Mouse (Mus musculus) kidney, postnatal 25 days (tissue): ENCODE results near the gene Bcas3.

Source experiments
- DNase-seq, 2 experiments: peaks; one replicate each; pipeline ENCODE4 v3.0.0; 2021; ENCODE audit warnings: mixed read lengths in 2 of 2

Bcas3 gene

DNA sequence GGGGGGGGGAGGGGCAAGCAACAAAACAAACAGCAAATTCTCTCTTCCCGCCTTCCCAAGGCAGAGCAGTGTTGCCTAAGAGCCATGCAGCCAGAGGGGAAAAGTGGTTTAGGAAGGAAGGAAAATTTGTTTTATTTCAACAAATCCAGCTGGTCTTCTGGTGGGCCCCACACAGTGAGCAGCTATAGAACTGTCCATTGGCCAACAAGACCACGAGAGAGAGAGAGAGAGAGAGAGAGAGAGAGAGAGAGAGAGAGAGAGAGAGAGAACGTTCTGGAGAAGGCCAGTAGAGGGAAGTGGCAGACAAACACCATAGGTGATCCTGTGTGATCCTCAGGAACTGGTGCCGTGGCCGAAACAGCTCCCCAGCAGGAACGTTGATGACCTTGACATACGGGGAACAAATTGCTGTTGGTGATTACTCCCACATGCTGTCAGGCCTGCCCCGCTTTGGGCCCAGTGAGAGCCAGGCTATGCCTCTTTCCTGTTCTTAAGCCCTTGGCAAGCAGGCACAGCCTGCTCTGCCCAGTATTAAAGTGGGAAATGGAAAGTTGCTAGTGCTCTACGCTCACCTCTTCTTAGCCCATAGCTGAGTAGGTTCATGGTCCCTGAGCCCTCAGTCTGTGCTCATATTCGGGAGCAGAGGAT, 323.5 kb downstream of the Bcas3 start:
- no peak for DNase-seq

DNA sequence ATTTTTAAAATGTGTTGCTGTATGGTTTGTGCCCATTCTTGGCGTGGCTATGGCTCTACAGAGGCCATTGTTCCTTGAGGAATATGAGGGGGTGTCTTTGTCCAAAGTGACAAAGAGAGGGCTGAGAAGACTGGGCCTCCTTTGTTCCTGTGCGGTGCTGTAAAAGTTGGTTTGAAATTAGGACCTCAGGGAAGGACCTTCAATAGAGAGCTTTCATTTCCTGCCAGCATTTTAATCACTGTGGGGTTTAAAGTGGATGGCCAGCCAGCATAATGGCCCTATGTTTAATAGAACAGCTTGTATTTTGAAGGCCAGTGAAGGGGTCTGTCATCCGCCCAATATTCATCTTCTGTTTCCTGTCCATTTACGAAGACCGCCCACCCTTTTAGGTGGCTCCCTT, 325.7 kb downstream of the Bcas3 start:
- DNase-seq = no peak

DNA sequence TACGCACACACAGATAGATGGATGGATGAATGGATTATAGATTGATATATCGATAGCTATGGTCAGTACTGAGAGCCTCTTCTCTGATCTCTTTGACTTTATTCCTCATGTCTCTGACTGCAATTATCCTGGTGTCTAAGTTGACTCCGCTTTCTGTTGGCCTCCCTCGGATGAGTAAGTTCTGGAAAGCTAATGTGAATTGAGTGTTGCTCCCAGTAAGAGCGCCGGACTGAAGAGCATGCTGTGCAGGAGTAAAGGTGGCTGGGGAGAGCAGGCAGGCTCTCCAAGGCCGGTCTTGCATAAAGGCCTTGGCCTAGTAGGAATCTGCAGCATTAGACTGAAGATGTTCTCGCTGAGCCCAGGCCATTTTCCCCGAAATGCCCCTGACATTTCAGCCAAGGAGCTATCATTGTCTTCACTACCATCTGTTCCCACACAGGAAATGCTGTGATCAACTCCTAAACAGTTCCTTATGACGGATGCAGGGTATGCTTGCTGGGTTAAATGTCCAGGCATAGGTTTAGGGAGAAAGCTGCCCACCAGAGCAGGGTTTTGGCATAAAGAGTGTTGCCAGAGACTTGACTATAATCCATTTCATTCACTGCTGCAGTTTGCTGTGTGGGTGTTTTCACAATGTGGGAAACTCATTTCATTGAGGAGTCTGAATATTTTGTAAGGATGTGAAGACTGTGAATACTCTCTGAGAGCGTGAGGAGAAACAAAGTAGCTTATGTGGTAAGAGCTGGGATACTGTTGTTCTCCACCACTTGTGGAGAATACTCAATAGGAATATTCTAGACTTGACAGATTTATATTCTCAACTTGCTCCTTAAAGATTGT, 328.8 kb downstream of the Bcas3 start:
- no peak for DNase-seq

DNA sequence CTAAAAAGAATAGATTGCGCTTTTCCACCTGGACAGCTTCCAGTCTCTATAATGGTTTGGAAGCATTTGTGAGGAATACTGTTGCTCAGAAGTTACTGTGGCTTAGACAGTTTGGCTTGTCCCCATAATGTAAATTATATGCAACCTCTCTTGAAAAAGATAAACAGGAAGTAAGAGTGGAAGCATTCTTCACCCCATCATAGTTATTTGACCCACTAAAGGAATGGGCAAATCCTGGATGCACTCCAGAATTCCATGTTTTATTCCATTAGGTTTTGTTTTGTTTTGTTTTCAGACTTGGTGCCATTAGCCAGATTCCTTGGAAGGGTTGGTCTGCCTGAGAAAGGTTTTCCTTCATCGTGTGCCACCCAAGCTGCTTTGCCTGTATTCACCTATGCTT, 332.0 kb downstream of the Bcas3 start:
- no peak for DNase-seq

DNA sequence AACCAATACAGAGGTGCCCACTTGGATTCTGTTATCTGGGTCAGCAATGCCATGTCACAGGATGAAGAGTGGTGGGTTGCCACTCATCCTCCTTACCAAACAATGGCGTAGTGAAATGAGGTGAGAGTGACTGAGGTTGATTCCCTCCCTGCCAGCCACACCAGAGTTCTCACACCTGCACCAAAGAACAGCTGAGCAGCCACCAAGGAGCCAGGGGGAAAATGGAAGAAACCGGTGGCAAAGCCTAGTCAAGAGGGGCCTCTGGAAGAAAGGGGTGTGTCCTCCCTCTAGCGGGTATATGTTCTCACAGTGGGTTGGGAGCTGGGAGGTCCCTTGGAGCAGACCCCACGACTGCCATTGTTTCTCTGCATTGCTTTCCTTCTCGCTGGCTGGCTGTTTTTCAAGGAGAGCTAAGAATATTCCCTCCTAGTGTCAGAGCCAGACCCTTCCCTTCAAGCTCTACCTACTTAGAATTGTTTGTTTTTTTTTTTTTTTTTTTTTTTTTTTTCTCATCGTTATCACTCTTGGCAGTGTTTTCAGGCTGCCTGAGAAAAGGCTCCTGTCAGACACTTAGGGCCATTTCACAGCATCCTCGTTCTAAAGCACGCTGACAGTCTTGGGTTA, 335.0 kb downstream of the Bcas3 start:
- no peak for DNase-seq

DNA sequence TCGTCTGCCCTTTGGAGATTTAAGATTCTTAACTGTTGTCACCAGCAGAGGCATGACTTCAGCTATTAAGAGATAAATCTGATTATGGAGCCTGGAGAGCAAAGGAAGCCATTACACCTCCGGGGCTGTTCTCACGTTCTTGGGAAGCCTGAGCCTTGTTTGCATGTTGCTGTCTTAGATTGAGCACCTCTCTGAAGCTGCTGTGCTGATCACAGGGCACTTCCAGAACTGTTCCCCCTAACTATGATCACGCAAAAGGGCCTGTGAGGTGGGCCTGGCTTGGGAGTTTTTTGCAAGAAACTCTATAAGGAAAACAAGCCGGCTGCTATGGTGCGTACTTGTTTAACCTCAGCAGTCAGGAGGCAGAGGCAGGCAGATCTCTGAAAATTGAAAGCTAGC, 335.5 kb downstream of the Bcas3 start:
- no peak for DNase-seq

DNA sequence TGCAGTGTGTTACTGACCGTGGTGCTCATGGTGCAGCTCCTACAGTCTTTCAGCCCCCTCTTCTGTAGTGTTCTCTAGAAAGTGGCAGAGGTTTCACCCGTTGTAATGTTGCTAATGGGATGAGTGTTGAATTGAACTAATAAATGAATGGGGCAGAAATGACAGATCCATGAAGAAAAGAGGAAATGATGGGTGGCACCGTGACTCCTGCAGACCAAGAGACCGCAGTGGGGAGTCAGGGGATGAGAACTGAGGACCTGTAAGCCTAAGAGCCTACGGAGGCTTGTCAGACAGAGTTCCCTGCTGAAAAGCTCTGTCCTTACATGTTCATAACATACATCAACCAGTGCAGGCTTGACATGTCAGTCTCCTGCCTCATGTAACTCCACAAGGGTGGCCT, 336.3 kb downstream of the Bcas3 start:
- no peak for DNase-seq

DNA sequence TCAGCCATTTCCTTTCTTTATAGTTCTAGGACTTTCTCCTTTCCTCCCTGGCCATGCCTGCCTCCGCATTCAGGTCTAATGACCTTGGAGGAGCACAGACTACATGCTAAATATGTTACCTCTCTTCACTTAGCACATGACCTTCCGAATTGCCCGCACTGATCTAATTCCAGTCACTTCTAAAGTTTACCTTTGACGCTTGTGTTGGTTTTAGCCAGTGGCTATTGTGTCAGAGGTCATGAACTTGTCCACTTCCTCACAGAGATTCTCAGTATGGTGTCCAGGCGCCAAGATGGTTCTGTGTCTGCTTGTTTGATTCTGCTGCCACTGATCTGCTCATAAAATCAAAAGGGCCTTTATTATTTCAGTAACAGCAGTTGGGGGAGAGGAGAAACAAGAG, 338.3 kb downstream of the Bcas3 start:
- no peak for DNase-seq

DNA sequence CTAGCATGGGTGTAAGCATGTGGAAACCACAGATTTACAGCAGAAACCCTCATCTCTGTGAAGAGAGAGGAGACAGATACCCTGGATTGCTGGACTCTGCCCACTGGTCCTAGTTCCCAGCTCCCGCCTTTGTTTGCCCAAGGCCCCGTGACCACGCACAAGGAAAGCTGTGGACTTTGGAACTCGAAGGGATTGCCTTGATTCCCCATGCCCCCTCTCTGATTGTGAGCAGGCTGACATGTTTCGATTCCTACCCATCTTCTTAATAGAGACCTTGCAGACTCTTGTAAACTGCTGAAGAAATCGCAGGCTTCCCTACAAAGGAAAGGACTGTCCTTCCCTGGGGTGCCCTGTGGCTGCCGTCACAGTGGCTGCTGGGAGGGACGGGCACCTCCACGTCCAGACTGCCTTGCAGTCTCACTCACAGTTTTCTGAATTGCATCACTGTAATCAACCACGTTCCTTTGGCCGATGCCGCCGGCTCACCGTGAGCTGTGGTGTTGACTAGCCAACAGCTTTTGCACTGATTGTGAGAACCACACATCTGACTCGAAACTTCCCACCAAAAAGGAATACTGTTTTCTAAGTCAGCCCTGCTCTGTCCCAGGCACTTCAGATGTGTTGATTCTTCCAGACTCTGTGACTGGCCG, 342.8 kb downstream of the Bcas3 start:
- DNase-seq = peak; percentile 59 to 75

DNA sequence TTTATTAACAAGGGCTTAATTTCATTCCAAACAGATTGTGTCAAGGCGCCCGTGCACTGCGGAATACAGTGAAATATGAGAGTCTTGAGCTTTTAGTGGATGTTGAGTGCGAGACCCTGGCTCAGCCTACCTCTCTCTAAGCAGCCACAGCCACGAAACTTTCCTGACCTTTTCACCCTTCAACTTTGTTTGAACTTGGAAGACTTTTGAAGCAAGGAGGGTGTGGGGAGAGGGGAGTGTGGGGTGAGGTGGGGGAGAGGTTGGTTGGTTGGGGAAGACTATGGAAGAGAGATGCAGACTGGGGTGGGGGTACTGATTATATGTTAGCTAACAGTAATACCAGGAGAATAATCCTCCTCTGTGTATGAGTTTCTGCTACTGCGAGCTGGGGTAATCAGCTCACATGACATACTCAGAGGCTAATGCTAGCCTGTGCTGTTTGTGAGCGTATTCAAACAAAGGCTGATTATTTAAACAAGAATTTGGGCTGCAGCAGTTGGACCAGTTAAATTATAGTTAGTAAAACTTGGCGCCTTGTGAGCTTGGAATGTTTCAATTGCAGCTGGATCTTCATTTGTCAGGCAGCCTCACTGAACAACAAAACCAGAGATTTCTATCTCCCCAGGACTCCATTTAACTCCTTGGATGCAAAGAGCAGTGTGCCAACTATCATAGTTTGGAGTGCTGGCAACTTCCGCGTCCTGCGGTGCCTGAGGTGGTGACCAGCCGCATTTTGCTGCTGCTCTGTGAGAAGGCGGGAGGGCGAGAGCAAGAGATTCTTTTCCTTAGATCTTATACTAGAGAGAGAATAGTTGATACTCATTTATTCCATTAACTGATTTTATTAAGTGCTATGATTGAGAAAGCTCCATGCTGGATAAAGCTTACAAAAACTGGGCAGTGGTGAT, 343.8 kb downstream of the Bcas3 start:
- no peak for DNase-seq

DNA sequence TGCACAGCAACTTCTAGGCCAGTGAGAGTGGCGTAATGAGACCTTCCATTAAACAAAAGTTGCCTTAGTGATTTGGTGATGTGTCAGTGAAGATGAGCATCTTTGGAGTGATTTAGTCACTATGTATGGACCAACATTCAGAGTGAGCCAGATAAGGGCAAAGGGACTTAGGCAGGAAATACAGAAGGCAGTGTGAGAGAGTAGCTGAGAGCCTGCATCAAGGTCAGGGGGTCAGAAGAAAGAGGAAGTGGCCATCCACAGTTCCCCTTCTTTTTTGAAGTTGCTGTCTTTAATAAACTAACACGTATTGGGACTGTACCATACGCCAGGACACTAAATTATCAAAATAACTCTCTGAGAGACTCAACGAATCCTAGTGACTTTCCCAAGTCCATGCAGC, 344.5 kb downstream of the Bcas3 start:
- DNase-seq = no peak

DNA sequence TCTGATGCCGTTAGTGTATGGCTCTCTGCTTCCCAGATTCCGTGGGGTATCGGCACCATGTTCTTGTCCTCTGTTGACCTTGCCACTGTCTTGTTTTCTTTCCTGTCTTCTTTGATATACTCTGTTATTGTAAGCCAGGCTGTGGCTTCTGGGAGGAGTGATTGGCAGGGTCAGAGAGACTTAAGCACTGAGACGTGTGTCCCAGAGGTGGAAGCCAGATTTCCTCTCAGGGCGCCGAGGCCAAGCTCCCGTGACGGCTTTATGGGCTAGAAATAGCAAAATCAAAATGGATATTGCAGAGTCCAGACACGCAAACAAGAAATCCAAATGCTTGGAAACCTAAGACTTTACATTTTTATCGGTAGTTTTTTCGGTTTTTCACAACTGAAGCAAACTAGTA, 345.3 kb downstream of the Bcas3 start:
- no peak for DNase-seq

DNA sequence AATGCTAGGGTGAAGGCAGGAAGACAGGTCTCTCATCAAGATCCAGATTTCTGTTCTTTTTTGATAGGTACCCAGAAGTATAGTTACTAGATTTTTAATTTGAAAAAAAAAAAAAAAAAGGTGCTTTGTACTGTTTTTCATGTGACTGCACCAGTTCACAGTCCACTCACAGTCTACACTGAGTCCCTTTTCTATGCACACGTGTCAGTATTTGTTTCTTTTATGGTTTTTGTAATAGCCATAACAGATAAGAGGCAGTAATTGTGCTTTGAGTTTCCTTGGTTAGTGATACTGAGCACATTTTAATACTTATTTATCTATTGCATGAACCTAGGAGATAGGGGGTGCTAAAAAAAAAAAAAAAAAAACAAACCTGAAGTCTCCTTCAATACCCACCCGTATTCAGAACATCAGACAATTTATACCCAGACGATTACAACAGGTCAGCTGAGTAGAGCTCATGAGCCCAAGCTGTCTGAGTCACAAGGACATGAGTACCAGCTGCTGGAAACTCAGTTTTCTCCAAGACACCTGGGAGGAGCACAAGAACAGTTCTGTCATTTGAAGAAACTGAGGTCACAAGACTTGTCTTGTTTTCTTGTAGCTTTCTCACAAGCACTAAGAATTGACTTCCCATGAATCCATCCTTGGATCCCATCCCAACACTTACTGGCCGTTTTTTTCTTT, 351.2 kb downstream of the Bcas3 start:
- DNase-seq = no peak

DNA sequence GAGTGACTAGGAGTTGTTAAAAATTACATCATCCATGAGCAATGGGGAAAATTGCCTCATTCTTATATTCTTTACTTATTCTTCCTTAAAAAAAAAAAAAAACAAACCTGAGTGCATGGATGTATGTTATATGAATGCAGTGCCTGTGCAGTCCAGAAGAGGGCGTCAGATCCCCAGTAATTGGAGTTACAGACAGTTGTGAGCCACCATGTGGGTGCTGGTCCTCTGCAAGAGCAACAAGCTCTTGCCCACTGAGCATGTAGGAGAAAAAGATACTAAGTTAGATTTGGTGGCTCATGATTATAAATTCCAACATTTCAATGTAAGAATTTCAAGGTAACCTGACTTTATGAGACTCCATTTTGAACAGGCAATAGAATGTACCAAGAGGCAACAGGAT, 353.7 kb downstream of the Bcas3 start:
- DNase-seq = no peak

DNA sequence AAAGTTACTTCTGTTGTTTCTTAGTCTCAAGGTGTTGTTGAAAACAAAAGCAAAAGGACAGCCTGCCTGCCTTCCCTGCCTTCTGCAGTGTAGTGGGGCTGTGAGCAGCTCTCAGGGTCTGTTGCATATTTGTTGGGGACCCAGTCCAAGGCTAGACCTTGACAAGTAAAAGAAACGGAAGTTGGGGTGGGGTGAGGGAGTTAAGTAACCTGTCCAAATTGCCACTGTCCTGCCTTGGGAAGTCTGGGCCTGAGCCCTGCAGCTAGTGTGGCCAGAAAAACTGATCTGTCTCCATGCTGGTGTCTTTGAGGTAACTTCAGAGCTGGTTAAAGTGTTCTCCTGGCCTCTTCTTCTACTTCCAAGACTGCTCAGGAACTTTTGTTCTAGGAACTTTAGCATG, 354.5 kb downstream of the Bcas3 start:
- DNase-seq = no peak

DNA sequence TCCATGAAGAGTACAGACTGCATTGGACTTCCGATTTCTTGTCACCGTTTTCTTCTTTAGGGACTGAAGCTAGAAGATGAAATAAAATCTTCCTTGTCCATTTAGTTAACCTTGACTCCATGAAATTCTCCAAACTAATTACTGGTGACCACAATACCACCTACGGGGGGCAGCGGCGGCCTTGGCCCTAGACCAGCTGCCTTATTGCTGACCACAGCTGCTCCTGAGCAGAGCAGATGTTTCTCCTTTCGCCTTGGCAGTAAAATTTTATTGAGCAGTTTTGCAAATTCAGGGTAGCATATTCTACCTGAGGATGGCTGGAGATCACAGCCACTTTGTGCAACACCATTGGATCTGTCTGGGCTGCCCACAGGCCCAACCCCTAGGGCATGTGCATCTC, 356.2 kb downstream of the Bcas3 start:
- no peak for DNase-seq

DNA sequence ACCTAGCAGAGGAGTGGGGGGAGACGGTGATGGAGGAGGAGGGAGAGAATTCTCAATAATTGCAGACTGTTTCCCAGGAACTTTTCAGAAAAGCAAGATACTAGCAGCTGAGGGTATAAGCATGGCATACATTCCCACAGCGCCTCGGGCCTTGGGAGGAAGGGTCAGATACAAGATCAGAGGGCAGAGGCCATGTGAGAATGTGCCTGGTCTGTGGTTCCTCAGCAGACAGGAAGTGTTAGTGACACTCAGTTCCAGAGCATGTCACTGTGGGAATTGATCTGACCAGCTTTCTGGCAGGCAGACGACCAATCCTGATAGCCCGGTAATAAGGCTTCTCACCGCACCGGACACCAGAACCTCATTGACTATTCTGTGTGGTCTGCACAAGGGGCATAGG, 357.2 kb downstream of the Bcas3 start:
- no peak for DNase-seq

DNA sequence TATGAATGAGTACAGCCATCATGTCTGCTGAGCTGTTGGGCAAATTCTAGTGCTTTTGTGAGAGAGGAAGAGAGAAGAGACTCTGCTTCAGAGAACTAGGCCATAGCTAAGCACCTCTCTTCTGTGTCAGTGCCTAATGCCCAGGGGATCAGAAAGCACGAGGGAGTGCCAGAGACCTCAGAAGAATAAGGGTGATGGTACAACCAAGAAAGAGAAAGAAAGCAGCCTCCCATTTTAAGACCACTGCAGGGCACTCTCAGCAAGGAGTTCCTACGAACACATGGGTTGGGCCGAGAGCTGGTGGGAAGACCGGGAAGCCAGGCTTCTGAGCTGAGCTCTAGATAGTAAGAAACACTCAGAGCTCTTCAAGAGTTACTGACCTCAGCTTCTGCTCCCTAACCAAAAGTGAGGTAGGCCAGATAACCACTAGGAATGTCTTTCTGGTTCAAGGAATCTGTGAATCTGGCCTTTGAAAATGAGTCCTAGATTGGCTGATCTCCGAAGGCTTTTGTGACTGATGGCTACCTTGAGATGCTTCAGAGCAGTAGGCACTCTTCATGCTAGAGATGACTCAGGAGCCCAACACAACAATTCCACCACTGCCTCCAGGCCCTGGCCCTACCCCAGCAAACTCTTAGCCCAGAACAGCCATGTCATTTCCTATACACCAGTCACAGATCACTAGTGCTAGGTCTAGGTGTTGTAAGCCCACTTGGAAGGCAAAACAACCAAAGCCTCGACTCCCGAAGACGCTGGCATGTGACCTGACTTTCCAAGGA, 359.2 kb downstream of the Bcas3 start:
- no peak for DNase-seq

DNA sequence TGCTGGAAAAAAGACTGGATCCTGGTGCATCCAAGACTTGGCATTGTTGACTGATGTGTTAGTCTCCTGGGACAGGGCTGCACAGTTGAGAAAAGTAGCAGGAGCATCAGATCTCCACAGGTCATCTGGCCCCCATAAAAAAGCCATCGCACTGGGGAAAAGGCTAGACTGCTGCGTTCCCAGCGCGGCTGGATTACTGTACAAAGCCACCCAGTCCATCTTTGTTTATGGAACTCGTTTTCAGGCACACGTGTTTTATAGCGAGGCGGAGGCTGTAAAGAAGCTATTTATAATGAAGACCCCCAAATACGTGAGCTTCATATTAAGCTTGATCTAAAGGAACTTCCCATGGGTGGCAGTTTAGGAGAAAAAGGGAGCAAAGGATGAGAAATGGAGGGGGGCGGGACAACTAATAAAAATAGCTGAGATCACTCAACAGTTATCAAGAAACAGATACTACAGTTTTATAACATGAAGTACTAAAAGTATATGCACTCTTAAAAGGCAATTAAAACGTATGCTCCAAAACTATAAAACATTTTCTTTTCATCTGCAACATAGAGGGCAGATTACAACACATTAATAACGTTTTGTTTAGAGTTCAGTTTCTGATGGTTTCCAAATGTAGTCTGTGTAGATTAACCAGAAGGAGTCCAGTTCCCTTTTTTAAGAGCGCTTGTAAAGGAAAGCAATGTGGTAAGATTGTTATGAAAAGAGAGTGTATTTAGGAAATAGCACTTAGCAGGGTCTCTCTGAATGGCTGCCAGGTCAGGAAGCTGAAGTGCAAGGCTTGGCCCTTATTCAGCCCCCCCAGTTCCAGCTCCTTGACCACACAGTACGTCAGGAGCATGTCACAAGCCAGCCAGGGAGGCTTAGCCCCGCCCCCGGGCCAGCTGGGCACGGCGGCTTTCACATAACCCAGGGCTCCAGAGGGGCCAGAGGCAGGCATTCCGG, 360.2 kb downstream of the Bcas3 start:
- DNase-seq = peak; percentile 87 to 91

DNA sequence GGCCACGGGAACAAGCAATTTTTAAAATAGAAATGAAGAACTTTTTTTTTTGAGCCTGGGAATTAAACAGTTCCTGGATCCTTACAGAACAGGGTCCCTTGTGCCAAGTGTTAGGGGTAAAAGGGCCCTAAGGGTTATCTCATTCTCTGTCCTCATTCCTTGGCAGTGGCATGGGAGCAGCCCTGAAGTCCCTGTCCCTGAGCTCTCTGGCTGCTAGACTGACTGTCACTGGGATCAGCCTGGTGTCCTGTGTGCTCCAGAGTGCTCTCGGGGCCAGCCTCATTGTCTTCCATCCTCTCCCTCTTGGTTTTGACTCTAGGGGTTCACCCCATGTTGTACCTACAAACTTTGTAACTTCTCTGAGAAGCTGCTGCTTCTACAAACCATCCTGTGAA, 360.8 kb downstream of the Bcas3 start:
- peak in 1 of 2 experiments; percentile 52 for DNase-seq
